Mouse (Mus musculus): ENCODE data around the gene Nrsn2.

The Nrsn2 gene

DNA sequence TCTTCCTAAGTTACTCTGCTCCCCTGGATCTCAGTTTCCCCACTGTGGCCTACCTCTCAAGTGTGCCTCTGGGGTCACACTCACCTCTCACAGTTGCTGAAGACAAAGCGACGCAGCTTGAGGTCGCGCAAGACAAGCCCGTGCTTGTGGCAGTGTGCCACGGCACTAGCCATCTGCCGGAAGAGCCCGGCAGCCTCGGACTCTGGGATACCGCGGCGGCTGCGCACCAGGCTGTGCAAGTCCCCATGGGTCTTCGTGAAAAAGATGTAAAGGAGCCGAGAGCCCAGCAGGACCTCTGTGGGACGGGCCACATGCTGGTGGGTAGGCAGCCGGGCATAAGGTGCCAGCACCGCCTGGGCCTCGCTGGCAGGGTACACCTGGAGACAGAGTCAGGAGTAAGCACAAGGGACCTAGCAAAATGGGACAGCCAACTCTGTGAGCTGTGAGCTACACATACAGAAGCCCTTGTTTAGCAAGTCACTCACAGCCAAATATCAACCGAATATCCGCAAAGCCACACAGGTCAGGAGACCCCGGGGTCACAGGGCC, 36.7 kb downstream of the Nrsn2 start:
- no peak for DNase-seq

GRCm38 (mm10) chr2:152338319-152338718, 38.1 kb downstream of the Nrsn2 start:
- DNase-seq, result no peak

GRCm38 (mm10) chr2:152337591-152338212, 38.7 kb downstream of the Nrsn2 start:
- no peak for DNase-seq

DNA sequence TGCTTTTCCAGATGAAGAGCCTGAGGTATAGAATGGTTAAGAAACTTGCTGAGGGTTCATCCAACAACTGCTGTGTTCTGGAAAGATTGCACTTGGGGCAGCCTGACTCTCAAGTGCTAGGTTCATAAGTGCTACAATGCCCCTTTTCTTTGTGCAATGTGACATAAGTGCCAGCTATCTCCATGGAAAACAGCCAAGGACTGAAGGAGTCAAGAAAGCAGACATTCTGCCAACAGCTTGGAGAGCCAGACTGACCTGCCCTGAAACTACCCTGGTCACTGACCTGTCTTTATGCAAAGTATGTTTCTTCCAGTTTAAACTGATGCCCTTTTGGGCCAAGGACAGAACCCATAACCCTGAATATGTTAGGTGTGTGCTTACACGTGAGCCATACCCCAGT, 39.6 kb downstream of the Nrsn2 start:
- DNase-seq, result no peak

DNA sequence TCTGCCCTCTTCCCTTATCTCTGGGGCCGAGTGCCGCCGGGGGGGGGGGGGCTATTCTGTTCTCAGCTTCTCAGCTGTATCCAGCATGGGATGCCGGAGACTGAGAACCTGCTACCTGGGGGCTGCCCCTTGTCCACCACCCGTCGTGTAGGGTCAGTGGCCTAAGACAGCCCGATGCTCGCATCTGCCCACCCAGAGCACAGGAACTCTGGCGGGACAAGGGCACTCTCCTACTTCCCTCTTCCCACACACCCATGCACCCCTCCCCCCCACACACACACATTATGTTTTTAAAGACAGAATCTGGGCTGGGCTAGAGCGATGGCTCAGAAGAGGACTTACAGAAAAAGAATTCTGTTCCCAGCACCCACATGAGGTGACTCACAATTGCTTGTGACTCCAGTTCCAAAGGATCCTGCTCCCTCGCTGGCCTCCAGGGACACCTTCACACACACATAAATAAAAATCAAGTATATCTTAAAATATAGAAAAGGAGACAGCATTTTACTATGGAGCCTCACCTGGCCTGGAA, 41.1 kb downstream of the Nrsn2 start:
- no peak for DNase-seq

DNA sequence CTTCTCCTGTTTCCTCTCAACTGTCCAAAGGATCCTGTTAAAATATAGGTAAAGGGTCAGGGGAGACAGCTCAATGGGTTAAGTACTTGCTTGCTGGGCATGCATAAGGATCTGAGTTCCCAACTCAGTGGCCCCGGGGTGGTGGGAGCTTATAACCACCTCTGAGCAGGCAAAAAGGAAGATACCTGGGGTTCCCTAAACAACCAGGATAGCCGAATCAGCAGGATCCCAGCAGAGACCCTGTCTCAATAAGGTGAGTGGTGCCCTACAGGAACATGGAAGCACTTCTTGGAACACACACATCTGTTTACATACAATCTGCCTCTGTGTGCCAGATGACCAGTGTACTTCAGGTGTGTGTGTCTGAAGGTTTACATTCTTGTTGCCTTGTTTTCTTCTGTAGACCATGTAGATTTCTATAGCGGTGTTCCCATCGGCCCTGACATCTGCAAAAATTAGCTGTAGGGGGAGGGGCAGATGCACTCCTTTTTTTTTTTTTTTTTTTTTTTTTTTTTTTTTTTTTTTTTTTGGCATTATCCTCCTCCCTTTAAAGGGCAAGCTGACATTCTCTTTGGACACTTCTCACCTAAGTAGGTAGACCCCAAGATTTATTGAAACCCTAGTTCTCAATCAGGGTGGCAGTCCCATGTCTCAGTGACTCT, 43.0 kb downstream of the Nrsn2 start:
- DNase-seq, result no peak

- peak; percentile 92 to 95 for DNase-seq
Measured at GRCm38 (mm10) chr2:152332101-152332825, 44.2 kb downstream of the Nrsn2 start, which contains the start of gene Rbck1. Rbck1 (minus strand) TSS chr2:152332653.

GRCm38 (mm10) chr2:152330858-152331423, 45.5 kb downstream of the Nrsn2 start:
- DNase-seq, result no peak

- no peak for DNase-seq
Measured at GRCm38 (mm10) chr2:152327980-152328379, 48.5 kb downstream of the Nrsn2 start.

DNA sequence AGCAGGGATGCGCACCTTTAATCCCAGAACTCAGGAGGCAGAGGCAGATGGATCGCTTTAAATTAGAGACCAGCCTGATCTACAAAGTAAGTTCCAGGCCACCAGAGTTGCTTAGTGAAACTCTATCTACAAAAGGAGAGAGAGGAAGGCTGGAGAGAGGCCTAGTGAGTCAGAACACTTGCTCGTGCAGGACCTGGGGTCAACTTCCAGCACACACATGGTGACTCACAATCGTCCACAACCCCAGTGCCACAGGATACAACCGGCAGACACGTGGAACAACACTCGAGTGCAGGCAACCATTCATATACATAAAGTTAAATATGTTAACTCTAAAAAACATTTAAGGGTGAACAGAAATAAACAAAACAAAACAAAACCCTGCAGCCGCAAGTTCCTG, 49.8 kb downstream of the Nrsn2 start:
- no peak for DNase-seq

DNA sequence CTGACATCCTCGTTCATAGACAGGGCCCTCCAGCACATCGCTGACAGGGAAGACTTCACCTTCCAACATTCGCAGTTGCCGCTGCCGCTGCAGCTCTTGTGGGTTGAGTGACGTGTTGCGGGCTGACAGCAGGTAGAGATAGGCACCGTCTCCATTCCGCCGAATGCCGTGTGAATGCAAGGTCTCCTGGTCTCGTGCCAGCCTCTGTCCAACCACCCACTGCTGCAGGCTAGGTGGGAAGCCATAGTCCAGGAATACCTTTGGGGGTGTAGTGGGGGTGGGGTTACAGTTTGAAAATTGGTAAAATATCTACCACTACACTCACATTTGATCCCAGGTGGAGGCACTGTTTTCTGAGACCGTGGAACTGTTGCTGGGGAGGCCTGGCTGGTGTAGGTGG, 50.3 kb downstream of the Nrsn2 start:
- DNase-seq, result no peak

DNA sequence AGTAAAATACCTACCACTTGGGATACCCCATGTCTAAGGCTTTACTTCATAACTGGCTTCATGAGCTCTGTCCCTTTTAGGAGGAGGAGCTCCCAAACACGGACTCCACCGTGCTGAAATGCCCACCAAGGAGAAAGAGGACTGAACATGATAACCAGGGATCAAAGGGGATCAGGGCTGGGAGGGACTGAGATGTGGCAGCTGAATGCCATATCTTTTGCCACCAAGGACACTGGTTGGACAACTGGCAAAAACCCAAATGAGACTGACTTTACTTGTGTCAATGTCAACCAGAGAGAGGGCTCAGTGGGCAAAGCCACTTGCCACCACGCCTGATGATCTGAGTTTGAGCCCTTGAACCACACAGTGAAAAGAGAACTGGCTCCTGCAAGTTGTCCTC, 51.6 kb downstream of the Nrsn2 start:
- no peak for DNase-seq

DNA sequence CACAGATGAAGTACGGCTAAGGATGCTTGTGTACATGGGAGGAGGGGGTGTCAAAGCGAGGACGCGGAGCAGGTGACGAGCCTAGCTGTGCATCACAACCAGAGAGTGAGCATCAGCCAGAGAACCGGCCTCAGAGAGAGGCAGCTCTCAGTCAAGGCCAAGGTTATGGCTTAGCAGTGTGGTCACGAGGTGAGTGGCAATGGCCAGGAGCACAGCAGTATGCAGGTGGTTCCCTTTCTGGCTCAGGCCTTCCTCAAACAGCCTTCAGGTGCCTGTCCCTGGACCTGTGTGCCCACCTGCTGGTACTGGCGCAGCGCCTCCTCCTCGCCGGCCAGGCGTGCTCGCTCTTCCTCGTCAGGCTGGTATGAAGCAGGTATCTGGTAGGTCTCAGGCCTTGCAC, 52.5 kb downstream of the Nrsn2 start:
- no peak for DNase-seq

GRCm38 (mm10) chr2:152322198-152322597, 54.2 kb downstream of the Nrsn2 start:
- DNase-seq, result no peak

- DNase-seq, result no peak
Measured at GRCm38 (mm10) chr2:152321558-152321957, 54.9 kb downstream of the Nrsn2 start.
